Mouse (Mus musculus) embryonic fibroblast, embryonic 13.5 days (primary cell): ENCODE results near the gene Mink1.

Experiments
- CTCF ChIP-seq: IDR thresholded peaks from 2 replicates; pipeline ENCODE4 v1.5.1; 2011; ENCODE audit warnings: mild to moderate bottlenecking, control low read depth, low read length, moderate library complexity, borderline replicate concordance; ENCODE audit not compliant: insufficient read depth
- POLR2A ChIP-seq: IDR thresholded peaks from 2 replicates; pipeline ENCODE4 v1.6.1; 2011; ENCODE audit warnings: low read depth, mild to moderate bottlenecking, control low read depth, low read length, moderate library complexity

- TF ChIP-seq CTCF (no peak), POLR2A (no peak)
Observed at GRCm38 (mm10) chr11:70583022-70583714, 20.5 kb downstream of the Mink1 start.
